Mouse (Mus musculus) limb, embryonic 11.5 days (tissue): ENCODE results near the gene Rab25. TPM values are rescaled to one million over a fixed set of nuclear protein-coding genes. Genes with fewer than 3 reads are reported as not detected.
"Not testable (repeated sequence)": the region's sequence is repeated elsewhere in the genome, so short reads cannot be mapped to it uniquely, and the experiment has no call there.

Source experiments
- ATAC-seq: fragments of 200-750 bp; cut with Nextera tagmentation; 2 replicates; pipeline ENCODE4 v1.8.0; 2017; ENCODE audit warnings: low read depth; ENCODE audit not compliant: insufficient number of reproducible peaks, low FRiP score, low TSS enrichment
- DNase-seq: peaks from one replicate; pipeline ENCODE4 v3.0.0-alpha.2; 2015; ENCODE audit warnings: low spot score
- H3K27ac ChIP-seq: fragments of 300-500 bp; sonication (generic); replicated peaks from 2 replicates; pipeline ENCODE4 v1.5.1; 2014; ENCODE audit warnings: low read depth, mild to moderate bottlenecking, low read length
- H3K27me3 ChIP-seq: fragments of 300-500 bp; sonication (generic); 2 replicates; pipeline ENCODE4 v1.6.1; 2014; ENCODE audit warnings: mild to moderate bottlenecking, low read length, mixed read lengths; ENCODE audit not compliant: control insufficient read depth, insufficient read depth
- H3K36me3 ChIP-seq: fragments of 300-500 bp; sonication (generic); 2 replicates; pipeline ENCODE4 v1.6.1; 2014; ENCODE audit warnings: mild to moderate bottlenecking, low read length, moderate library complexity, mixed read lengths; ENCODE audit not compliant: control insufficient read depth, insufficient read depth
- H3K4me1 ChIP-seq: fragments of 300-500 bp; sonication (generic); 2 replicates; pipeline ENCODE4 v1.6.1; 2014; ENCODE audit warnings: low read length, mixed read lengths; ENCODE audit not compliant: control insufficient read depth, insufficient read depth
- H3K4me2 ChIP-seq: fragments of 300-500 bp; sonication (generic); 2 replicates; pipeline ENCODE4 v1.6.1; 2014; ENCODE audit warnings: low read depth, mild to moderate bottlenecking, moderate library complexity; ENCODE audit not compliant: severe bottlenecking
- H3K4me3 ChIP-seq: fragments of 300-500 bp; sonication (generic); 2 replicates; pipeline ENCODE4 v1.5.1; 2014; ENCODE audit warnings: low read depth, low read length
- H3K9ac ChIP-seq: fragments of 300-500 bp; sonication (generic); 2 replicates; pipeline ENCODE4 v1.6.1; 2014; ENCODE audit warnings: mild to moderate bottlenecking, low read length
- H3K9me3 ChIP-seq: fragments of 300-500 bp; sonication (generic); 2 replicates; pipeline ENCODE4 v1.6.1; 2016; ENCODE audit warnings: low read length; ENCODE audit not compliant: control insufficient read depth
- WGBS: fragments of 180-500 bp; shearing (Covaris S2); extraction: QIAGEN DNeasy Blood & Tissue Kit; methylation state at CpG from one replicate; pipeline ENCODE4 v1.1.7; 2014; 5-methylcytosine and 5-hydroxymethylcytosine counted together
- polyA plus RNA-seq: library from polyadenylated mRNA; unstranded; fragments of >200 nt; fragmentation: Nextera tagmentation; extraction: Ambion mirVana; gene quantifications from 2 replicates; pipeline ENCODE4 v1.2.1, GENCODE M21; 2014

Rab25 gene
- polyA plus RNA-seq, 1 experiment from 2014 or later: 2.4 TPM

- DNase-seq: no peak
- H3K36me3 ChIP-seq: peaks cover 36% of the 10 kb centered on the region
These were observed 37.7 kb upstream of the Rab25 start for GRCm38 (mm10) chr3:88585769-88586168.

GRCm38 (mm10) chr3:88579454-88580117 is 31.5 kb upstream of the Rab25 start:
- Histone ChIP-seq H3K27ac (0 out of 2 replicates have a peak overlapping the region, but pooled peaks have one; percentile 30), H3K27me3 (no peaks in the 10 kb centered on the region), H3K4me2 (peak overlapping the region; percentile 87)

More at GRCm38 (mm10) chr3:88585769-88586168, 37.7 kb upstream of the Rab25 start:
- Histone ChIP-seq H3K4me3 (no peak overlapping the region), H3K9ac (no peak overlapping the region), H3K4me1 (no peaks in the 10 kb centered on the region), H3K9me3 (no peaks in the 10 kb centered on the region), H3K27me3 (no peaks in the 10 kb centered on the region), H3K4me2 (no peak overlapping the region), H3K27ac (no peak overlapping the region)
- ATAC-seq: no peak
- 94% methylated on average over 6 of the region's 6 CpGs for WGBS

GRCm38 (mm10) chr3:88578498-88579424 is 30.7 kb upstream of the Rab25 start:
- Histone ChIP-seq H3K27ac (no peak overlapping the region), H3K27me3 (no peaks in the 10 kb centered on the region), H3K4me1 (0 out of 2 replicates have a peak, but pooled peaks cover 3% of the 10 kb centered on the region), H3K4me2 (peak overlapping the region; percentile 87; the same call in 1 of the 2 replicates), H3K9ac (no peak overlapping the region), H3K36me3 (peaks cover 8% of the 10 kb centered on the region; the same call in 1 of the 2 replicates), H3K9me3 (no peaks in the 10 kb centered on the region), H3K4me3 (peak overlapping the region; percentile 95)
- no peak for ATAC-seq
- DNase-seq: no peak
- 46% methylated on average over 8 of the region's 8 CpGs for WGBS

More at GRCm38 (mm10) chr3:88579454-88580117, 31.5 kb upstream of the Rab25 start:
- H3K36me3 ChIP-seq: peaks cover 8% of the 10 kb centered on the region; the same call in 1 of the 2 replicates
- ATAC-seq (0 out of 2 replicates have a peak, but pooled peaks have one; percentile 62), DNase-seq (peak; percentile 78)
- H3K4me1 ChIP-seq: 0 out of 2 replicates have a peak, but pooled peaks cover 3% of the 10 kb centered on the region
- no peaks in the 10 kb centered on the region for H3K9me3 ChIP-seq
- peak overlapping the region; percentile 83 for H3K9ac ChIP-seq
- under 1% methylated on average over 34 of the region's 34 CpGs for WGBS
- H3K4me3 ChIP-seq: peak overlapping the region; percentile 95

- not testable (repeated sequence) for H3K36me3 ChIP-seq, H3K9ac ChIP-seq, H3K27ac ChIP-seq, H3K4me3 ChIP-seq, H3K27me3 ChIP-seq, H3K9me3 ChIP-seq, H3K4me2 ChIP-seq, H3K4me1 ChIP-seq, DNase-seq, ATAC-seq
- WGBS: 89% methylated on average over 5 of the region's 5 CpGs
These were observed 29.7 kb upstream of the Rab25 start for GRCm38 (mm10) chr3:88577846-88578245.

GRCm38 (mm10) chr3:88575540-88575939 is 27.4 kb upstream of the Rab25 start, which contains the start of gene Ssr2:
Ssr2 (plus strand) TSS chr3:88575876.
- H3K9ac ChIP-seq: no peak within 1 kb of the TSS
- H3K4me3 ChIP-seq: no peak within 1 kb of the TSS
- H3K36me3 ChIP-seq: no peaks in the 10 kb centered on the region
- H3K4me1 ChIP-seq: 0 out of 2 replicates have a peak, but pooled peaks cover 3% of the 10 kb centered on the region
- no peak within 1 kb of the TSS for H3K4me2 ChIP-seq
- no peak within 1 kb of the TSS for H3K27ac ChIP-seq
- no peaks in the 10 kb centered on the region for H3K9me3 ChIP-seq
- DNase-seq: no peak
- 87% methylated on average over 3 of the region's 3 CpGs for WGBS
- H3K27me3 ChIP-seq: no peaks in the 10 kb centered on the region
- ATAC-seq: no peak

- Histone ChIP-seq H3K27ac (no peak overlapping the region), H3K36me3 (peaks cover 6% of the 10 kb centered on the region; the same call in 1 of the 2 replicates), H3K27me3 (no peaks in the 10 kb centered on the region), H3K4me1 (no peaks in the 10 kb centered on the region), H3K9ac (no peak overlapping the region), H3K9me3 (no peaks in the 10 kb centered on the region), H3K4me3 (no peak overlapping the region), H3K4me2 (no peak overlapping the region)
- ATAC-seq: no peak
- WGBS: 83% methylated on average over 2 of the region's 2 CpGs
- DNase-seq: no peak
These were observed 25.7 kb upstream of the Rab25 start for GRCm38 (mm10) chr3:88573810-88574209.

GRCm38 (mm10) chr3:88572835-88573234 is 24.7 kb upstream of the Rab25 start:
- no peak for DNase-seq
- Histone ChIP-seq H3K27me3 (no peaks in the 10 kb centered on the region), H3K9ac (no peak overlapping the region), H3K4me2 (no peak overlapping the region), H3K36me3 (peaks cover 16% of the 10 kb centered on the region), H3K4me3 (no peak overlapping the region), H3K9me3 (no peaks in the 10 kb centered on the region), H3K27ac (no peak overlapping the region), H3K4me1 (no peaks in the 10 kb centered on the region)
- 81% methylated on average over 2 of the region's 2 CpGs for WGBS
- no peak for ATAC-seq

- DNase-seq (no peak), ATAC-seq (no peak)
- WGBS: 82% methylated on average over 1 of the region's 1 CpGs
- H3K36me3 ChIP-seq: peaks cover 21% of the 10 kb centered on the region
- no peak overlapping the region for H3K4me2 ChIP-seq
- H3K4me3 ChIP-seq: no peak overlapping the region
- no peaks in the 10 kb centered on the region for H3K4me1 ChIP-seq
- H3K9me3 ChIP-seq: no peaks in the 10 kb centered on the region
- no peak overlapping the region for H3K9ac ChIP-seq
- H3K27ac ChIP-seq: no peak overlapping the region
- no peaks in the 10 kb centered on the region for H3K27me3 ChIP-seq
These were observed 23.8 kb upstream of the Rab25 start for GRCm38 (mm10) chr3:88571856-88572255.
